Mouse (Mus musculus): Measurements from ENCODE around the gene Gabbr1. TPM values are rescaled to one million over a fixed set of nuclear protein-coding genes. Genes with fewer than 3 reads are reported as not detected.
"Not testable (repeated sequence)": the region's sequence is repeated elsewhere in the genome, so short reads cannot be mapped to it uniquely, and the experiment has no call there.

Gene Gabbr1
- polyA plus RNA-seq, 1 experiment from 2014 or later, result 8.3 TPM

GRCm38 (mm10) chr17:37018328-37018727 lies 27.4 kb upstream of the Gabbr1 start:
- no peaks in the 10 kb centered on the region for H3K4me1 ChIP-seq
- H3K9me3 ChIP-seq (replicated peaks), result no peaks in the 10 kb centered on the region
- no peaks in the 10 kb centered on the region for H3K36me3 ChIP-seq
- ATAC-seq (replicated peaks; ENCODE audit: low FRiP score), result no peak
- no peaks in the 10 kb centered on the region for H3K27me3 ChIP-seq
- no peak overlapping the region for H3K27ac ChIP-seq
- H3K9ac ChIP-seq, result no peak overlapping the region
- WGBS, result 80% methylated on average over 3 of the region's 3 CpGs
- no peak overlapping the region for H3K4me3 ChIP-seq (replicated peaks)
- H3K4me2 ChIP-seq, result no peak overlapping the region

GRCm38 (mm10) chr17:37019242-37019641 lies 26.5 kb upstream of the Gabbr1 start:
- H3K4me2 ChIP-seq; H3K27me3 ChIP-seq; H3K4me3 ChIP-seq (replicated peaks); ATAC-seq (replicated peaks; ENCODE audit: low FRiP score); H3K9me3 ChIP-seq (replicated peaks); H3K27ac ChIP-seq; H3K4me1 ChIP-seq; H3K9ac ChIP-seq; H3K36me3 ChIP-seq: not testable (repeated sequence)
- 93% methylated on average over 5 of the region's 5 CpGs for WGBS

GRCm38 (mm10) chr17:37022628-37023576 lies 22.9 kb upstream of the Gabbr1 start, which contains the start of gene Mog:
Gene Mog (minus strand): TSS chr17:37023398.
- Histone ChIP-seq H3K27me3 (no peaks in the 10 kb centered on the region), H3K4me1 (0 out of 2 replicates have a peak, but pooled peaks cover 2% of the 10 kb centered on the region), H3K4me3 (replicated peaks) (no peak within 1 kb of the TSS), H3K36me3 (no peaks in the 10 kb centered on the region), H3K4me2 (no peak within 1 kb of the TSS), H3K27ac (no peak within 1 kb of the TSS), H3K9me3 (replicated peaks) (no peaks in the 10 kb centered on the region), H3K9ac (no peak within 1 kb of the TSS)
- WGBS, result 74% methylated on average over 9 of the region's 9 CpGs
- no peak for ATAC-seq (replicated peaks; ENCODE audit: low FRiP score)

- no peak for ATAC-seq (replicated peaks; ENCODE audit: low FRiP score)
- Histone ChIP-seq H3K4me2 (no peak overlapping the region), H3K27me3 (no peaks in the 10 kb centered on the region), H3K27ac (no peak overlapping the region), H3K9ac (no peak overlapping the region), H3K9me3 (replicated peaks) (no peaks in the 10 kb centered on the region), H3K36me3 (no peaks in the 10 kb centered on the region), H3K4me3 (replicated peaks) (no peak overlapping the region), H3K4me1 (0 out of 2 replicates have a peak, but pooled peaks cover 11% of the 10 kb centered on the region)
- 90% methylated on average over 2 of the region's 2 CpGs for WGBS
These were observed 19.3 kb upstream of the Gabbr1 start for GRCm38 (mm10) chr17:37026425-37026824.

- H3K4me2 ChIP-seq, result no peak overlapping the region
- no peak overlapping the region for H3K4me3 ChIP-seq (replicated peaks)
- H3K27me3 ChIP-seq, result no peaks in the 10 kb centered on the region
- WGBS, result 95% methylated on average over 4 of the region's 4 CpGs
- no peak for ATAC-seq (replicated peaks; ENCODE audit: low FRiP score)
- peak overlapping the region; percentile 95; the same call in 1 of the 2 replicates for H3K27ac ChIP-seq
- no peaks in the 10 kb centered on the region for H3K9me3 ChIP-seq (replicated peaks)
- H3K36me3 ChIP-seq, result no peaks in the 10 kb centered on the region
- H3K4me1 ChIP-seq, result 0 out of 2 replicates have a peak, but pooled peaks cover 11% of the 10 kb centered on the region
- no peak overlapping the region for H3K9ac ChIP-seq
These were observed 18.3 kb upstream of the Gabbr1 start for GRCm38 (mm10) chr17:37027486-37027885.

- Histone ChIP-seq H3K4me1 (0 out of 2 replicates have a peak, but pooled peaks cover 11% of the 10 kb centered on the region), H3K4me3 (replicated peaks) (peak overlapping the region; percentile 59), H3K9ac (peak overlapping the region; percentile 10; the same call in 1 of the 2 replicates), H3K27ac (peak overlapping the region; percentile 95), H3K4me2 (peak overlapping the region; percentile 62), H3K36me3 (no peaks in the 10 kb centered on the region), H3K9me3 (replicated peaks) (no peaks in the 10 kb centered on the region), H3K27me3 (no peaks in the 10 kb centered on the region)
- ATAC-seq (replicated peaks; ENCODE audit: low FRiP score), result peak; percentile 41
- WGBS, result 6% methylated on average over 10 of the region's 10 CpGs
These were observed 17.6 kb upstream of the Gabbr1 start for GRCm38 (mm10) chr17:37028212-37028611.

GRCm38 (mm10) chr17:37028683-37029120 lies 17.1 kb upstream of the Gabbr1 start:
- peak overlapping the region; percentile 47; the same call in 1 of the 2 replicates for H3K9ac ChIP-seq
- no peaks in the 10 kb centered on the region for H3K27me3 ChIP-seq
- 0% methylated on average over 14 of the region's 14 CpGs for WGBS
- no peaks in the 10 kb centered on the region for H3K36me3 ChIP-seq
- peak overlapping the region; percentile 62 for H3K4me2 ChIP-seq
- peak overlapping the region; percentile 95 for H3K27ac ChIP-seq
- peak overlapping the region; percentile 59 for H3K4me3 ChIP-seq (replicated peaks)
- peak; percentile 99 for ATAC-seq (replicated peaks; ENCODE audit: low FRiP score)
- H3K4me1 ChIP-seq, result 0 out of 2 replicates have a peak, but pooled peaks cover 11% of the 10 kb centered on the region
- no peaks in the 10 kb centered on the region for H3K9me3 ChIP-seq (replicated peaks)

- WGBS, result 70% methylated on average over 8 of the region's 8 CpGs
- H3K27ac ChIP-seq, result peak overlapping the region; percentile 95
- peak overlapping the region; percentile 59 for H3K4me3 ChIP-seq (replicated peaks)
- 0 out of 2 replicates have a peak, but pooled peaks cover 11% of the 10 kb centered on the region for H3K4me1 ChIP-seq
- H3K4me2 ChIP-seq, result peak overlapping the region; percentile 62
- ATAC-seq (replicated peaks; ENCODE audit: low FRiP score), result peak; percentile 19; the same call in 1 of the 2 replicates
- no peaks in the 10 kb centered on the region for H3K27me3 ChIP-seq
- H3K9ac ChIP-seq, result 0 out of 2 replicates have a peak overlapping the region, but pooled peaks have one; percentile 47
- H3K36me3 ChIP-seq, result no peaks in the 10 kb centered on the region
- H3K9me3 ChIP-seq (replicated peaks), result no peaks in the 10 kb centered on the region
These were observed 16.6 kb upstream of the Gabbr1 start for GRCm38 (mm10) chr17:37029162-37029561.

GRCm38 (mm10) chr17:37039127-37039894 lies 6.5 kb upstream of the Gabbr1 start:
- no peak overlapping the region for H3K27ac ChIP-seq
- no peak for ATAC-seq (replicated peaks; ENCODE audit: low FRiP score)
- no peaks in the 10 kb centered on the region for H3K36me3 ChIP-seq
- no peak overlapping the region for H3K4me2 ChIP-seq
- H3K9me3 ChIP-seq (replicated peaks), result no peaks in the 10 kb centered on the region
- 78% methylated on average over 2 of the region's 2 CpGs for WGBS
- H3K27me3 ChIP-seq, result no peaks in the 10 kb centered on the region
- H3K4me1 ChIP-seq, result no peaks in the 10 kb centered on the region
- H3K9ac ChIP-seq, result no peak overlapping the region
- H3K4me3 ChIP-seq (replicated peaks), result no peak overlapping the region

- Histone ChIP-seq H3K27me3 (peaks cover 5% of the 10 kb centered on the region), H3K27ac (no peak overlapping the region), H3K4me1 (peaks cover 28% of the 10 kb centered on the region), H3K4me3 (replicated peaks) (peak overlapping the region; percentile 86), H3K9me3 (replicated peaks) (no peaks in the 10 kb centered on the region), H3K4me2 (peak overlapping the region; percentile 97), H3K9ac (peak overlapping the region; percentile 89; the same call in 1 of the 2 replicates), H3K36me3 (no peaks in the 10 kb centered on the region)
- no peak for ATAC-seq (replicated peaks; ENCODE audit: low FRiP score)
- 73% methylated on average over 7 of the region's 7 CpGs for WGBS
These were observed 1.0 kb upstream of the Gabbr1 start for GRCm38 (mm10) chr17:37044651-37045244.

GRCm38 (mm10) chr17:37046312-37047112 lies 746 bp downstream of the Gabbr1 start:
- ATAC-seq (replicated peaks; ENCODE audit: low FRiP score), result peak; percentile 75
- peak overlapping the region; percentile 85 for H3K27ac ChIP-seq
- H3K9me3 ChIP-seq (replicated peaks), result no peaks in the 10 kb centered on the region
- H3K4me2 ChIP-seq, result peak overlapping the region; percentile 97
- WGBS, result under 1% methylated on average over 44 of the region's 58 CpGs
- H3K9ac ChIP-seq, result peak overlapping the region; percentile 89
- peak overlapping the region; percentile 86 for H3K4me3 ChIP-seq (replicated peaks)
- H3K4me1 ChIP-seq, result peaks cover 40% of the 10 kb centered on the region
- no peaks in the 10 kb centered on the region for H3K36me3 ChIP-seq
- peaks cover 5% of the 10 kb centered on the region for H3K27me3 ChIP-seq

Data from kidney, embryonic 15.5 days (tissue).